Mouse (Mus musculus) small intestine, adult 2 months (tissue): ENCODE measurements around the gene Fcho2.

Source experiments
- CTCF ChIP-seq: fragments of 200-500 bp; IDR thresholded peaks from 2 replicates; pipeline ENCODE4 v1.5.1; 2012; ENCODE audit warnings: low read depth, mild to moderate bottlenecking, control low read depth, inconsistent platforms, low read length, moderate library complexity, mixed read lengths; ENCODE audit not compliant: insufficient replicate concordance, insufficient read length; ENCODE audit errors: extremely low read depth
- POLR2A ChIP-seq: fragments of 200-500 bp; IDR thresholded peaks from 2 replicates; pipeline ENCODE4 v1.6.1; 2012; ENCODE audit warnings: low read depth, mild to moderate bottlenecking, control low read depth, inconsistent platforms, low read length, moderate library complexity

DNA sequence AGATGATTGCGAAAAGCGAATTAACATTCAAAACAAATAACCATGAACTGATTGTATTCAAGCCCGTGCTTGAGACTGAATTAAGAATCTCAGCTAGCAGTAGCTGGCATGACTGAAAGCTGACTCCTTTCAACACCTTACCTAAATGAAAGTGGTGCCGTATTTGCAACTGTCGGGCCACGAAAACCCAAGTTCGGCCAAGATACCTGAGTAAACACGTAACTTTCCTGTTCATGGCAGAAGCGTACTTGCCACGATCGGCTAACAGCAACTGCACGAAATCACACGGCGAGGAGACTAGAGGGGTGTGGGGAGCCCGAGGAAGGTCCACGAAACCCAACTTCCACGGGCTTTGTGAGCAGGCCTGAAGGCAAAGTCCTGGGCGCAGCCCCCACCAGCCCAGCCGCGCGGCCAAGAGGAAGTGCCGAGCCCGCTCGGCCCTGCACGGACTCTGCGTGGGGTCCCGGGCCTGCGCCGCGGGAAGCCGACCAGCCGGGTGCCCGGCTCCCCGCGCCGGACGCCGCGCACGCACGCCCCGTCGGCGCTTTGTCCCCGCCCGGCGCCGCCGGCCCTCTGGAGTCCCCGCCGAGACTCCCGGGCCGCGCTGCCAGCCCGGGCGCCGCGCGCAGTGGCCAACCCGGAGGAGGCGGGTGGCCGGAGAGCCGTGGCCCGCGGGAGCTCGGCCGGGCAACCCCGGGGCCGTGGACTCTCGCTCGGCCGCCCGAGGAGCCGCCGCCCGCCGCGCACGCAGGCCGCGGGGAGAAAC, 791 bp downstream of the Fcho2 start:
- no peak for TF ChIP-seq CTCF
- no peak for TF ChIP-seq POLR2A
